Mouse (Mus musculus): ENCODE data around the gene Plekhb2. TPM values are rescaled to one million over a fixed set of nuclear protein-coding genes. Genes with fewer than 3 reads are reported as not detected.

The Plekhb2 gene
- polyA plus RNA-seq, 1 experiment from 2014 or later: 16.5 TPM

Other genes starting within 250 kb of the Plekhb2 start
- gene Fam168b, start 6.9 kb upstream of the Plekhb2 start, polyA plus RNA-seq (2014; fragmentation: Nextera tagmentation; extraction: Ambion mirVana): 93.5 and 114 TPM in 2 replicates